Mouse (Mus musculus): ENCODE results near the gene St6galnac6.

Gene St6galnac6

DNA sequence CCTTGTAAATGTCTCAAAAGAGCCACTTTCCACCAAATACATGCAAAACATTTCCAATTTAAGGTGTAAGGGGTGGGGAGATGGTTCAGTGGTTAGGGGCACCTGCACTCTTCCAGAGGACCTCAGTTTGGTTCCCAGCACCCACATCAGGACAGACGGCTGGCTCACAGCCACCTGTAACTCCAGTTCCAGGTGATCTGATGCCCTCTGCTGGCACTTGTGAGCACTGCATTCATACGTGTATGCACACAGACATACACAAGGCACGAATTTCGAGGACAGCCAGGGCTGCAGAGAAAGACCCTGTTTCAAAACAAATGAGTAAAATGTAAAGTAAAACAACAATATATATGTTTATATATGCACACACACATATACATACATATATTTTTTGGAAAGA is 18.1 kb downstream of the St6galnac6 start:
- DNase-seq (ENCODE audit: low spot score), result no peak

DNA sequence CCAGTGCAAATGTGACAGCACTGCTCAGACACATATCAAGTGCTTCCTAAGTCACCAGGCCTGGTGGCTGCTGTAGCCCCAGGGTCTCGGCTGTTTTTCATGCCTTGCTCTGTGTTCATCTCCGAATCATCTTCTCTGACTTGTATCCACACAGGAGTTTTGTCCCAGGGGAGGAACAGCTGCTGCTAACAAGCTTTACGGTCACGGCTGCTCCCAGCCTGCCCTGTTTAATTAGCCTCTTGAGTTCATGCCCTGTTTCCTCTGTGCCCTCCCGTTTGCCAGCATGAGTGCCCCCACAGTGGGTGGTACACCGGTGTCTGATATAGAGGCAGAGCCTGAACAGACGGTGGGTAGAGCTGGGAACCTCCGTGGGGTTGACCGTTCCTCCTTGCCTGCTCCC is 18.5 kb downstream of the St6galnac6 start:
- DNase-seq (ENCODE audit: low spot score), result no peak

DNA sequence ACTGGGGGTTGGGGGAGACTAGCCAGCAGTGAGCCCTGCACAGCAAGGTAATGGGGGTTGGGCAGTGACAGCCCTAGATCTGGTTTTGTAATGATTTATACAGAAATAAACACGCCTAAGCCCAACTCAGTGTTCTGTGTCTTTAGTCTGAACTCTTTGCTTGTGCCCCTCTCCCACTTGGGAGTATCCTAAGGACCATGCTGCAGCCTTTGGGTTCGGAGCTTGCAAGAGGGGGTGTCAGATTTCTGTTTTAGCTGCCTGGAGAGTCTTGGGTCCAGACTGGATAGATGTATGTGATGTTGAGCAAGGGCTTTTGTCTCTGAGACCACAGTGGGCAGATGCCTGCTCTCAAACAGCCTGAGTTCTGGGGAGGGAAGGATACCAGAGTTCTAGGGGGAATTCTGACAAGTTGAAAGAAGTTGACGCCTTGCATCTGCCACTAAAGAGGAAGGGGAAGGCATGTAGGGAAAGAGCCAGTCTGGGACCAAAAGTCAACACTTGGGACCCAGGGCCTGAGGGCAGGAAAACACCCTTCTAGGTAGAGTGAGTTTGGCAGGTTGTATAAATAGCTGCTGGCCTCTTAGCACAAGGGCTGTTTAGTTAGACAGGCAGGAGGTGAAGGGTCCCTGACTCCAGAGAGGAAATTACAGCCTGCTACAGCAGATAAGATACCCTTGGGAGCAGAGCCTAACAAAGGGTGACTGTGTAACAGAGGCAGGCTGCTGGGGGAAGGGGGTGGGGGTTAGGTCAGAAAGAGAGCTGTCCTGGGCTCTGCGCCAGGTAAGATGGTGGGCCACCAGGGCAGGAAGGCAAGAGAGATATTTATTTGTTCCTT is 21.4 kb downstream of the St6galnac6 start:
- DNase-seq (ENCODE audit: low spot score), result no peak

DNA sequence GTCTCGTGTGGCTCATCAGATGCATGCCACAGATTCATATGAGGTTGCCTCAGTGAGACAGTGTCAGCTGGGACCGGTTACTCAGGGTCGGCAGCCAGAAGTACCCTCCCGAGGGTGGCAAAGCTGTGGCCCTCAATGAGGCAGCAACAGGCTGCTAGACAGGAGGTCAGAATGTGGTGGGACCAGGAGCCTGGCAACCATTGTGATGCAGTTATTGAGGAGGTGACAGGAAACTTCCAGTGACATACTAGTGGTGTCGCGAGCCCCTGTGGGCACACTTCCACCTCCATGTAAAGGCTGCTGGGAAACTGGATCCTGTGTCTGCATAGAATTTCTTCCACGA is 22.0 kb downstream of the St6galnac6 start, which contains the start of gene Ak1:
Gene Ak1 (plus strand): TSS at position 242 of the 343 bp plus-strand sequence.
- no peak for DNase-seq (ENCODE audit: low spot score)

DNA sequence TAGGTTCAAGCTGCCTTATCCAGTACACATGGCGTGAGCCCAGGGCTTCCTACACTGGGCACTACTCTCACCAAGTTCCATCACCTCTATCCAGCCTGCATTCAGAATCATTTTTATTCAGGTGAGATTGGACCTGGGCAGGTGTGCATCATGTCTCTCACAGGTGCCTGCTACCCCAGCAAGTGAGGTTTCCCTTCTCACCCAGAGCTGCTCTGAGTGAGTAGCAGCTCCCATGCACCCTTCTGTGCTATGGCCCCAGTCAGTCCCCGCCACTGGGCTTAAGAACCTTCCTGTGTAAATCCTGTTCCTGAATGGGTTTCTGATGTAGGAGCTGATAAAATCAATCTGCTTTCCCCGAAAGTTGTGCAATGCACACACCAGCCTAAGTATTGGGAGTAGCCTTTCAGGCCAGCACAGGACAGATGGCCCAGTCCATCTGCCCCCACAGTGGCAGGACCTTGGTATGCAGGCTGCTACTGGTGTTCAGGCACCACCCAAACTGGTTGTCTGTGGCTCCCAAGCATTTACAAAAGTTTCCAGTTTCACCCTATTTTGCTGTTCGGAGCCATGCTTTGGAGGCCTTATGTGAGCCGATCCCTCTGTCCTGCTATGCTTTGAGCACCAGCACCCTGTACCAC is 24.7 kb downstream of the St6galnac6 start:
- no peak for DNase-seq (ENCODE audit: low spot score)

DNA sequence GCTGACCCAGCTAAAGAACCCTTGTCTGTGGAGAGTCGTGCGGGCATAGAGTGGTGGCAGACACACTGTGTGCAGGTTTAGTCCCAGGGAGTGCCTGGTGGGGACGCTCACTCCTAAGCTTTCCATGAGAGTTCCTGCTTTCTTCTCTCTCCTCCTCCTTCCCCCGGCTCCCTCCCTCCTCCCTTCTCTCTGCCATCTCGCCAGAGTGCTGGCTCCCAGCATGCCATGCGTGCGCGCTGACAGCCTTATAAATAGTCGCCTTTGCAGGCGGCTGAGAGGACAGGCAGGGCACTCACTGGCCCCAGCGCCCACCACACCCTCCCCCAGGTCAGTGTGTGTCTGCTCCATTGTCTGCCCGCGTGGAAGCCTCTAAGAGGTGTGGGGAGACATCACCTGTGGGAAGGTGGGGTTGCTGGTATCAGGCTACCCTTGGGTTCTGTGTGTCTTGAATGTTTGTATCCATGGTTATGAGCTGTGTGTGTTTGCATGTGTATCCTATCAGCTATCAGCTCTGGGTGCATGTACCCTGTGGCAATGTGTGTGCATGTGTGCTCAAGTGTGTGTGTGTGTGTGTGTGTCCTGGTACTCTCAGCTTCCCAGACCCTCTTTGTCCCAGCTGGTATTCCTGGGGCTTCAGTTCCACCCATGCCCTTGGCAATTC is 25.8 kb downstream of the St6galnac6 start:
- peak; percentile 75 for DNase-seq (ENCODE audit: low spot score)

DNA sequence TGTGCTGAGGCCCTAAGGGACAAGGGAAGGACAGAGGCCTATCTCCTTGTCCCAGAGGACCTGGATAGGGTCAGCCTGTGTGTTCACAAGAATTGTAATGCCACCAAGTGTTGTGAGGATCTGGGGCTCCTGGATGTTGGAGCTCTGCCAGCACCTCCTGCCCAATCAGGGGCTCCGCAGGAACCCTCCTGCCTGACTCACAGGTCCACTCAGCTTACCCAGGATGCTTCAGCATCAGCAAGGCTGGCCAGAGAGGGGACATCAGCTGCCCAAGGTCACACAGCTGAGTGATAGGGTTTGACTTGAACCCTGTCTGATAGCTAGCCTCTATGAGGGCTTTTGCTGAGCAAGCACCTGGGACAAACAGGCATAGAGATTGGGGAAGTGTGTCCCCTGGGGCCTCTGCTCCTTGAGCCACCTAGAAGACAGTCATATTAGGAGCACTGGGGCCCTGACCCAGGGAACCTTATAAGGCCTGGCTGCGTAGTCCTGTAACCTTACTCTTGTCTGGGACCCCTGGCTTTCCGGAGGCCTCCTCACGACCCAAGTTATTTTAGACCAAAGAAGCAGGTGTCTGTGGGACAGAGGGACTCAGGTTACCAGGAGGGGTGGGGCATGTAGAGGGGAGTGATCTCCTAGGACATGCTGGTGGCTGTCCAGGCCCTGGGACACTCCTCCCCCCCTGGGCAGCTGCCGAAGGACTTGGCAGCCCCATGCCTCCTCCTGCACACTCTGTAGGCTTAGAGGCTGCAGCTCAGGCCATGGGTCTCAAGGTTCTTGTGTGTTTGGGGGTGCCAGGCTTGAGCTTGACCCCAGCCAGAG is 26.6 kb downstream of the St6galnac6 start:
- no peak for DNase-seq (ENCODE audit: low spot score)

DNA sequence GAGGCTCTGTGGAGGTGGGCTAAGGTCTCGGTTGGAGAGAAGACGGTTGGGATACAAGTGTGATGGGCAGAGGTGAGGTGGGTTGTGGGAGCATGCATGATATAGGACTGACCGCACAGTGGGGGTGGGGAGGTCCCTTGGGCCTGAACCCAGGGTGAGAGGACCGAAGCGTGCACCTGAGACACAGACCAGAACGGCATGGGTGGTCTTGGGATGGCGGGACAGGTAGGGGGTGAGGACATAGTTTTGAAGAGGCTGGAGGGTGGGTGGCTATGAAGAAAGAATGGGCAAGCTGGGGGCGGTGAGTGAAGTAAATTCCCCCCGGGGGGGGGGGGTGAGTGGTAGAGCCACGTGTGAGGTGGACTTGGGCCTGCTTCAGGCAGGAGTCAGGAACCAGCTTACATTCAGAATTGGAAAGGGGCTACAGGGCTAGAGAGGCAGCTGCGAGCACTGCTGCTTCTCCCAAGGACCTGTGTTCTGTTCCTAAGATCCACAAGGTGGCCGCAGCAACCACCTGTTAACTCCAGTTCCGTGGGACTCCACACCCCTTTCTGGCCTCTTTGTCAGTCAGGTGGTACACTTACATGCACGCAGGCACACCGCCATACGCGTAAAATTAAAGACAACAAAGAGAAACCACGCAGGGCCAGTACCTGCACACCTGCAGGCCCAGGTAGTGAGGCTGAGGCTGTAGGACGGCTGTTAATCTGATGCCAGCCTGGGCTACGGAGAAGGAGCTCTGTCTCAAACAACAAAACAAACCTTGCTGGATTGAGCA is 27.9 kb downstream of the St6galnac6 start:
- no peak for DNase-seq (ENCODE audit: low spot score)

DNA sequence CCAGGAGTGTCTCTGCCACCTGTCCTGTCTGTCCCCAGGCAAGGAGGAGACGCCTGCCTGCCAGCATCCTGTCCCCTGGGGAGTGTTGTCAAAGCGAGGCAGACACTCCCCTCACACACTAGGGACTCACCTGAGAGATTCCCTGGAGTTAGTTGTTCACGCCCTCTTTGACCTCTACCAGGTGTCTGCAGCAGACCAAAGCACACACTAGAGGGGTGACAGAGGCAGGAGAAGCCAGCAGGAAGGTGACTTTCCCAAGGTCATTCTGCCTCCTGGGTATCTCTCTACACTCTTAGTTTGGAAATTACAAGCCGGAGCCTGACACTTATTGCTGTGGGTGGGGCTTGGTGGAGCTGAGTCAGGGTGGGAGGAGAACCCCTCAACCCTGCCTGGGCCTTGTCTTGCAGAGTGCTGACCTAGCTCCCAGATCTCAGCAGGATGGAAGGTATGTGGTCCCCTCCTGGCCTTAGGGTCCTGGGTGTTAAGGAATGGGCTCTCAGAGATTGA is 28.6 kb downstream of the St6galnac6 start:
- DNase-seq (ENCODE audit: low spot score), result no peak

DNA sequence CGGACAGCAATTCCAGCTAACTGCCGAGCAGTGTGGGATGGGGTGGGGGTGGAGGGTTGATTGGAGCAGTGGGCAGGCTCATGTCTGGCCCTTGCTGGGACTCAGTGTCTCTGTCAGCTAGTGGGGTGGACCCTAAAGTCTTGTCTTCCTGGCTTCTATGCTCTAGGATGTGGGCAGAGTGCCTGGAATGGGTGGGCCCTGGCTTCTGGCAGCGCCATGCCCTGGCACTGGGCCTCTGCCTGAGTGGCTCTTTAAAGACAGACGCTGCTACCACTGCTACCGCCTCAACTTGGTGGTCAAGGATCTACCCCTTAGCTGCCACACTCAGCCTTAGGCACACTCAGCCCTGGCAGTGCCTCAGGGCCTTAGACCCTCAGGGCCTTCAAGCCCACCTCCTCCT is 29.2 kb downstream of the St6galnac6 start:
- peak; percentile 80 for DNase-seq (ENCODE audit: low spot score)

DNA sequence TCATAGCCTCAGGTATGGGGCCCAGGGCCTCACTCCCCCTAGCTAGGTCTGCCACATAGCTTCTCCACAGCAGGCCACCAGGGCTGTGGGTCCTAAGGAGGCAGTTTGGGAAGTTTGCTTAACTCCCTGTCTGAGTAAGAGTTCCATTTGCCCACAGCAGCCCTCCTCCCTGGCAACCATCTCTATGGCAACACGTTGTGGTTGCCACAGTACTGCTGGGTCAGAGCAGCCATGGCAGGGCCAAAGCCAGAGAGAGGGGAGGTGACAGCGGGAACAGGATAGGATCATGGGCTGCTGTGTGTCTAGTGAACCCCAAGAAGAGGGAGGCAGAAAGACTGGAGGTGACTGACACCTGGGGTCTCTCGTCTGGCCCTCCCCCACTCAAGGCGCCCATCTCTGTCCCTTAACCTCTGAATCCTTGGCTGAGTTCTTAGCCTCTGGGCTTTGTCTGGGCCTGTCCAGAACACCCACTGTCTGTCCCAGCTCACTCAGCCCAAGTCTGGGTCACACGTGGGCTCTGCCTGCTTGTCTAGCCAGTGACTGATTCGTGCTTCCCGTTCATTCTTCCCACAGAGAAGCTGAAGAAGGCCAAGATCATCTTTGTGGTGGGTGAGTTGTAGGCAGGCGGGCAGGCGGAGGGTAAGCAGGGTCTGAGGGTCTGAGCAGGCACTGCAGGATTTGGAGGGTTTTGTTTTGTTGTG is 29.9 kb downstream of the St6galnac6 start:
- DNase-seq (ENCODE audit: low spot score), result peak; percentile 75

DNA sequence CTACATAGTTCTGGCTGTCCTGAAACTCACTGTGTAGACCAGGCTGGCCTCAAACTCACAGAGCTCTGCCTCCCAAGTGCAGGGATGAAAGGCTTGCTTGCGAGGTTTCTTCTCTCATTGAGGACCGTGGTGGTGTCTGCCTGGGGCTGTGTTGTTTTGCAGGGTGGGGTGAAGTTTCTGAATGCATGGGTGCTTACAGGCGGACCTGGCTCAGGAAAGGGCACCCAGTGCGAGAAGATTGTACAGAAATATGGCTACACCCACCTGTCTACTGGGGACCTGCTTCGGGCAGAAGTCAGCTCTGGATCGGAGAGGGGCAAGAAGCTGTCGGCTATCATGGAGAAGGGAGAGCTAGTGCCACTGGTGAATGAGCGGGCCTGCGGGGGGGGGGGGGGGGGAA is 30.5 kb downstream of the St6galnac6 start:
- DNase-seq (ENCODE audit: low spot score), result no peak

DNA sequence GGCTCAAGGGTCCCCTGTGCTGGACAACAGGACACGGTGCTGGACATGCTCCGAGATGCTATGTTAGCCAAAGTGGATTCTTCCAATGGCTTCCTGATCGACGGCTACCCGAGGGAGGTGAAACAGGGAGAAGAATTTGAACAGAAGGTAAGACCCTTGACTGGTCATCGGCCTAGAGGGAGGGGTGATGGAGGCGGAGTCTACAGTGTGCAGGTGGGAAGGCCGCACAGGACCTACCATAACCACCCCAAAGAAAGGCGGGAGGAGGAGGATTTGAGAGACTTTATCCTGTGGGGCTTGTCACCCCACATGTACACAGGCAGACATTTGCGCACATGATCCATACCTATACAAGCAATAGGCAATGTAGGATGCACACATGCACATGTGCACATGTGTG is 31.5 kb downstream of the St6galnac6 start:
- no peak for DNase-seq (ENCODE audit: low spot score)

DNA sequence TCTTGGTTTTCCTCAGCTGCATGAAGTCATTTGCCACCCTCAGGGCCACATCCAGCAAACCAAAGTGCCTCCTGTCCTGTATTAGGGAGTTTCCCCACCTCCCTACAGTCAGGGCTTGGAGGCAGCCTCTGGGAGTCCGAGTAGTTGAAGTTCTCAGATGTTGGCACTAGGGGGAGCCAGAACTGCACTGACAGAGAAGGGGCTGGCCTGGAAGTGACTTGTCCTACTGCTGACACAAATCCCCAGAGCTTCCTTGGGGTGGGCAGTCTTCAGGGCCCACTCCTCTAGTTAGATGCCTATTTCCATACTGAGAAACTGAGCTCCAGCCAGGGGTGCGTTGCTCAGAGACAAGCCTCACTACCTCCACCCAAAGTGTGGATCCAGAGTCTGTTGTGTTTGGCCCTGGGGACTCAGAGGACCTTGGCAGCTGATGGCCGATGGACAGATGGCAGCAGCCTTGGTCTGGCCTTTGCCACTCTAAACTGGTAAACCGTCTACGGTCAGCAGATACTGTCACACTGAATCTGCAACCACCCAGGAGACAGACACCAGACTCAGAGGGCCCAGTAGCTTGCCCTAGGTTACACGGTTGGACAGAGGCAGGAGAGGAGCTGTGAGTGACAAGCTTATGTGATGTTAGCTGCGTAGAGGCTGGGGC is 32.4 kb downstream of the St6galnac6 start:
- DNase-seq (ENCODE audit: low spot score), result peak; percentile 84

DNA sequence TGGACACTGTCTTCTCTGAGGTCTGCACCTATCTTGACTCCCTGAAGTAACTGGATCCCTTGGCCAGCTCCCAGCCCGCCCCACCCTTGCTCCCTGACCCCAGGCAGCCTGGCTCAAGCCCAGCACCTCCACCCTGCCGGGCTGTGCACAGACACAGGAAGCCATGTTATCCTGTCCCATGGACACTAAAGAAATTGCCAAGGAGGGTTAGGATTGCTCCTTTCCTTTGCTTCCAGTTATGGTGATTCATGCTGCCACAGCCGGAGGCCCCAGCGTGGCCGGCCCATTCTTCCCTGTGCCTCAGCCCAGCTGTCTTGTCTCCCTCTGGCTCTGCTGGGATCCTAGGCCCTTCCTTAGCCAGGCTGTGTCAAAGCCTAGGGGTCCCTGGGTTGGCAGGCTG is 34.2 kb downstream of the St6galnac6 start:
- DNase-seq (ENCODE audit: low spot score), result no peak

DNA sequence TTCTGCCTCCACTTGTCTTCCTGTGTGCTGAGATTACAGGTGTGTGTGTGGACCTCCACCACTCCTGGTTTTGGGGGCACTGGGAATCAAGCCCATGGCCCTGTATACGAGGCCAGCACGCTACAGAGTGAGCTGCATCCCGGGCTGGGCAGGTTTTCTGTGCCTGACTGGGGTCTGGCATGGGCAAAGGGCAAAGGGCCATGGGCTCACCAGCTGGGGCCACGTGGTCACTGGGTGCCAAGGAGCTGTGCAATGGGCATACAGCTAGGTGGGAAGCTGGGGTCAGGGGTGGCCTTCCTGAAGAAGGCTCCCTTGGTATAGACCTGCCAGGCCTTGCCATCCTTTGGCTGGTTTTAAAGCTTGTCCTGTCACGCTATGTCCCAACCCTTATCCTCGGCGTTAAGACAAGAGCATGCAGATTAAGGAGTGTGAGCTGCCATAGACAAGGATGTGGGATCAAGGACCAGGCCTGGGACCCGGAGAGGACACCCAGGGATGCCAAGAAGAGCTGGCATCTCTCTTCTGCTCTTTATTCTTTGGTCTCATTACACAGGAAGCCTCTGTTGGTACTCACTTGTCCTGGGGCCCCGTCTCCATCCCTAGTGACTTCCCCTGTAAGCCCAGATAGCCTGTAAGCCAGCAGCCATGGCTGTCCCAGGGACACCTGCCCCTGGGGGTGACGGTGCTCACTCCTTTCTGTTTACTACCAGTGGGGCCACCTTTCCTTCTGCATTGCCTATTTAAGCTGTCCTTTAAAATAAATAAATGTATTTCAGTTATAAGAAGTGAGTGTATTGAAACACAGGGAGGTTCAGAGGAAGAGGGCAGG is 35.0 kb downstream of the St6galnac6 start:
- DNase-seq (ENCODE audit: low spot score), result no peak

DNA sequence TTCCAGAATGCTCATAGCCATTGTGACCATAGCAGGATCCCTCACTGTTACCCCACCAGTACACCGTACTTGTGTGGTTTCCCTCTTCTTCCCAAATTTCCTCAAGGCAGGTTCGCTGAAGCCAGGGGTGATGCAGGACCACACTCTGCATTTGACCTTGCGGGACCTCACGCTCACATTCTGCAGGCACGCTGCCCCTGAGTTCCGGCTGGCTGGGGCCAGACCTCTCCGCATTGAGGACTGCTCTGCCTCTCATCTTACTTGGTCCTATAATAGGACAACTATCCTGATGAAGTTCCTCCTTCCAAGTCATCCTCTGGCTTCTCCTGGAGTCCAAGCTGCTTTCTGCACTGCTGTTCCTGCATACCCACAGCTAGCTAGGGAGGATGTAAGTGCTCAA is 37.1 kb downstream of the St6galnac6 start:
- no peak for DNase-seq (ENCODE audit: low spot score)

DNA sequence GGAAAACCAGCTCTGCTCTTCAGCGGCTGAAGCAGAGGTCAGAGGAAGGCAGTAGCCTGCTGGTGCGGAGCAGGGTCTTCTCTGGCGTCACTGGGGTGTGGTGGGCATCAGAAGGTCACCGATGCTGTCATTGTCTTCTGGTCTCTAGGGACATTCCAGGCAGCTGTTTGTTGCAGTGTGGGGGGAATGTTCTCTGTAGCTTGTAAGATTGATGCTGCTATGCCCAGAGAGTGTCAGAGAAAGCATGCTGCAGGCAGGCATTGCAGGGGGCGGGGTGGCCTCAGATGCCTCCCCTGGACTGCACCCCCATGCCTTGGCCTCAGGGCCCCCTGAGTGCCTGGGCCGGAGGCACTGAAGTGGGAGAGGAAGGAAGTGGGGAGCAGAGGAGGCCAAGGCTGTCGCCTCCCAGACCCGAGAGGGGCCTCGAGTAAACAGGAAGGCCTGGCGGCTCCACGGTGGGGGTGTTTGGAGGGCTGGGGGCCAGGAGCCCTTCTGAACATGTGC is 38.3 kb downstream of the St6galnac6 start:
- no peak for DNase-seq (ENCODE audit: low spot score)

DNA sequence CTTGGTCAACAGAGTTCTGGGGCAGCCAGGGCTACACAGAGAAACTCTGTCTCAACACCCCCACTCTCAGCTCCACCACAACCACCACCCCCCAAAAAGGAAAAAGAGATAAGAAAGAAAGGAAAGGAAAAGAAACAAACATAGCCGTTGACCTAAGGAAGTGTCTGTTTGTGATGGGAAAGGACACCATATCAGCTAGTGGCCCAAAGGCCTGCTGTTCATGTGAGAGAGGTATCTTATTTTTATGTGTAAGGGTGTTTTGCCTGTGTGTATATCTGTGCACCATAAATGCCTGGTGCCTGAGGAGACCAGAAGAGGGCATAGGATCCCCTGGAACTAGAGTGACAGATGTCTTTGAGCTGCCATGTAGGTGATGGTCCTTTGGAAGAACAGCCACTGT is 40.1 kb downstream of the St6galnac6 start:
- no peak for DNase-seq (ENCODE audit: low spot score)

All from urinary bladder, postnatal 14 days (tissue).